Mouse (Mus musculus) bone marrow macrophage, adult 2 months (primary cell): ENCODE results near the gene Dst.

Source experiments
- CTCF ChIP-seq: IDR thresholded peaks from 2 replicates; pipeline ENCODE4 v1.5.1; 2012; ENCODE audit warnings: low read depth, mild to moderate bottlenecking, low read length, moderate library complexity
- POLR2A ChIP-seq: IDR thresholded peaks from 2 replicates; pipeline ENCODE4 v1.6.1; 2012; ENCODE audit warnings: mild to moderate bottlenecking, low read depth, low read length, borderline replicate concordance

DNA sequence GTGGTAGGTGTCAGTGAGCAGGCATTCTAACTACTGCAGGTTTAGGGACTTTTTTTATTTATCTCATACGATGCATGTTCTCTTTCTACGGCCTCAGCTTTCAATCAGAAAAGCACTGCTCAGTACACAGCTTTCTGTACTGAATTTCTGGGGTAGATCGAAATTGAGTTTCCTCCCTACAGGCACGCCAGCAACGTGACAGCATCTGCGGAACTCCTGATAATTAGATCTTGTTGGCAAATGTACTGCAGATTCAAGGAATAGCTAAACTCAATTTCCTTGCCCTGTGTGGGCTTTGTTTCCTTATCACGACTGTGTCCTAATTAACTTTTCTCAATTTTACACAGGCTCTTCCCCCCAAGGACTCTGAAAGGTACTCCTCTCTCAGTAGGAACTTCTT lies 416.2 kb downstream of the Dst start:
- no peak for TF ChIP-seq POLR2A
- TF ChIP-seq CTCF, result no peak
